Mouse (Mus musculus) olfactory bulb, adult 2 months (tissue): ENCODE data around the gene Spock1.

Source experiments
- CTCF ChIP-seq: fragments of 200-500 bp; IDR thresholded peaks from 2 replicates; pipeline ENCODE4 v1.5.1; 2012; ENCODE audit warnings: low read depth, mild to moderate bottlenecking, low read length, moderate library complexity; ENCODE audit not compliant: insufficient read depth
- POLR2A ChIP-seq: fragments of 200-500 bp; IDR thresholded peaks from 2 replicates; pipeline ENCODE4 v1.6.1; 2012; ENCODE audit warnings: mild to moderate bottlenecking, low read depth, low read length, moderate library complexity; ENCODE audit not compliant: insufficient read depth

- TF ChIP-seq POLR2A: no peak
- TF ChIP-seq CTCF: no peak
Observed at GRCm38 (mm10) chr13:57656606-57657005, 251.5 kb downstream of the Spock1 start.
